Mouse (Mus musculus): ENCODE results near the gene Mical3. TPM values are rescaled to one million over a fixed set of nuclear protein-coding genes. Genes with fewer than 3 reads are reported as not detected.
A peak's percentile ranks its signal among the peaks of the same experiment; 100 is the strongest.

The Mical3 gene
- polyA plus RNA-seq, 1 experiment from 2014 or later: 17.0 TPM

DNA sequence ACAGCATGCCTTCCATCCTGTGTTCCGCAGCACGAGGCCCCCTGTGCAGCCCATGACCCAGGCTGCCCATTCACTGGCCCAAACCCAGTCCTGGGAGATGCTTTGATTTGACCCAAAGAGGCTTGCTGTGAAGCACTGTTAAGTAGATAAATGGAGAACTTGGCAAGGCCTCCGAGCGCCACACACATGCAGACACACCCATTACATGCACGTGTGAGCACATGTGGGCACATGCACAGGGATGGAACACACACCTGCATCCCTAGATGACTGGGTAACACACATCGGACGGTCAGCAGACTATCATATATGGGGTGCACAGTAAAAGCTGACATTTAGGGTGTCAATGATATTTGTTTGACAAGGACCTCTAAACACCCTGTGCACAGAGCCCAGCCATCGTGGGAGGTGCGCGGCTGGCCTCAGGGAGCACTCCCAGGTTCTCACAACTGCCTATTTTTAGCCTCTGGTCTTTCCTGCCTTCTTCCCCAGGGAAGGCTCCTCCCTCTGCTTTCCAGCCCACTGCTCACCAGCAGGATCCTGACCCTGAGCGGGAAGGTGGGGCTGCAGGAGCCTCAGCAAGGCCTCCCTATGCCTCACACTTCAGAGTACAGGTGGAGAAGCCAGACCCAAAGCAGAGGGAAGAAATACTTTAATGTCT is 63.2 kb downstream of the Mical3 start:
- H3K27ac ChIP-seq (replicated peaks; ENCODE audit: low read depth, low read length): no peak overlapping the region

DNA sequence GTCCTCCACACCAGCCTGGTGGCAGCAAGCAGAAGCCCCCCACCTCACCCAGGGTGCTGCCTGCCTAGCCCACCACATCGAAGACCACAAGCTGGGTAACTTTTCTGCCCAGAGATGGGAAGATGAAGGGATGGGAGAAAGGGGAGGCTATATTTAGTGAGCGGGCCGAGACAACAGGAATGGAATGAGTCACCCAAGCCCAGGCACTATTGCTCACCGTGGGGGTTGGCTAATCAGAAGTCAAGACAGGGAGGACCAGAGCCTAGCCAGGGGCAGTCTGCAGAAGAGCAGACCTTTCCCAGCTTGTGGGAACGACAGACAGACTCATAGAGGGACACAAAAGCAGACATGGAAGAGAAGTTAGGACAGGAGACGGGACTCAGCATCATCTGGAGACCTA is 64.0 kb downstream of the Mical3 start:
- no peaks in the 10 kb centered on the region for H3K9me3 ChIP-seq (ENCODE audit: control insufficient read depth, low read length)
- H3K4me3 ChIP-seq (ENCODE audit: low read depth, low read length): no peak overlapping the region
- H3K27me3 ChIP-seq (replicated peaks; ENCODE audit: control insufficient read depth, insufficient read depth, low read length): no peaks in the 10 kb centered on the region
- H3K9ac ChIP-seq (ENCODE audit: low read depth, low read length): peak overlapping the region; percentile 11; the same call in 1 of the 2 replicates
- ATAC-seq (ENCODE audit: low read depth) (no peak), DNase-seq (ENCODE audit: low spot score) (no peak)
- H3K4me1 ChIP-seq (ENCODE audit: control insufficient read depth, insufficient read depth, low read length): peaks cover 20% of the 10 kb centered on the region
- no peaks in the 10 kb centered on the region for H3K36me3 ChIP-seq (ENCODE audit: control insufficient read depth, insufficient read depth, low read length)
- no peak overlapping the region for H3K4me2 ChIP-seq (ENCODE audit: low read depth, low read length)
- H3K27ac ChIP-seq (replicated peaks; ENCODE audit: low read depth, low read length): no peak overlapping the region
- 59% methylated on average over 6 of the region's 6 CpGs for WGBS

More for the DNA sequence above, 63.2 kb downstream of the Mical3 start:
- no peak overlapping the region for H3K4me3 ChIP-seq (ENCODE audit: low read depth, low read length)
- no peaks in the 10 kb centered on the region for H3K36me3 ChIP-seq (ENCODE audit: control insufficient read depth, insufficient read depth, low read length)
- peaks cover 20% of the 10 kb centered on the region for H3K4me1 ChIP-seq (ENCODE audit: control insufficient read depth, insufficient read depth, low read length)
- WGBS: 59% methylated on average over 11 of the region's 11 CpGs
- no peak for DNase-seq (ENCODE audit: low spot score)
- no peaks in the 10 kb centered on the region for H3K9me3 ChIP-seq (ENCODE audit: control insufficient read depth, low read length)
- H3K27me3 ChIP-seq (replicated peaks; ENCODE audit: control insufficient read depth, insufficient read depth, low read length): no peaks in the 10 kb centered on the region
- no peak overlapping the region for H3K4me2 ChIP-seq (ENCODE audit: low read depth, low read length)
- ATAC-seq (ENCODE audit: low read depth): no peak
- H3K9ac ChIP-seq (ENCODE audit: low read depth, low read length): no peak overlapping the region

DNA sequence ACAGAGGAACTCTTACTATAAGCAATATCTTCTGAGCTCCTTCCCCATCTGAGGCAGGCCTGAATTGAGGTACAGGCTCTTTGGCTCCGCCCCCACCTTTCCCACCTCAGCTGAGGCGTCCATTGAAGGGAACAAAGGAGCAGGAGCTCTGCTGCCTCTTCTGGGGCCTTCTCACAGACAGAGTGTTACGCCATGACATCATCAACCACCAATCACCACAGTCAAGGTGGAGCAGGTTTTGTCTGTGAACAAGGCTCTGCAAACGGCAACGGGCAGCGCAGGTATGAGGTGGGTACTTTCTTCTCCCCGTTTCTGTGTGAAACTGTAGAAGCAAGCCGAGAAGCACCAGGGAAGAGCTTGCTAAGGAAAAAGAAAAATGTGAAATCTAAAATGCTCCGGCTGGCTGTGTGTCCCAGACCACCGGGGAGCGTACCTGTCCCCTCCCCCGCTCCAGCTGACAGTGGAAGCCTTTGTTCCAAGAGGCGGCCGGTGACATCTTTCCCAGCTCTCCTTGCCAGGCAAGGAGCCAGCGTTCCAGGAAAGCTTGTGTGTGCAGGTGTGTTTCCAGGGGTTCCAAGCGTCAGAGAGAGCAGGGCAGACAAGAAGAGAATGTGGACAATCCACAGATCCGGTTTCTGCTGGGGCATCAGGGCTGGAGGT is 66.3 kb downstream of the Mical3 start:
- 32% methylated on average over 17 of the region's 17 CpGs for WGBS
- H3K4me1 ChIP-seq (ENCODE audit: control insufficient read depth, insufficient read depth, low read length): peaks cover 20% of the 10 kb centered on the region
- no peaks in the 10 kb centered on the region for H3K27me3 ChIP-seq (replicated peaks; ENCODE audit: control insufficient read depth, insufficient read depth, low read length)
- peak overlapping the region; percentile 72 for H3K27ac ChIP-seq (replicated peaks; ENCODE audit: low read depth, low read length)
- H3K9me3 ChIP-seq (ENCODE audit: control insufficient read depth, low read length): no peaks in the 10 kb centered on the region
- peak overlapping the region; percentile 45 for H3K4me2 ChIP-seq (ENCODE audit: low read depth, low read length)
- DNase-seq (ENCODE audit: low spot score): peak; percentile 91
- H3K4me3 ChIP-seq (ENCODE audit: low read depth, low read length): peak overlapping the region; percentile 24
- peak overlapping the region; percentile 57 for H3K9ac ChIP-seq (ENCODE audit: low read depth, low read length)
- ATAC-seq (ENCODE audit: low read depth): peak; percentile 93
- no peaks in the 10 kb centered on the region for H3K36me3 ChIP-seq (ENCODE audit: control insufficient read depth, insufficient read depth, low read length)

DNA sequence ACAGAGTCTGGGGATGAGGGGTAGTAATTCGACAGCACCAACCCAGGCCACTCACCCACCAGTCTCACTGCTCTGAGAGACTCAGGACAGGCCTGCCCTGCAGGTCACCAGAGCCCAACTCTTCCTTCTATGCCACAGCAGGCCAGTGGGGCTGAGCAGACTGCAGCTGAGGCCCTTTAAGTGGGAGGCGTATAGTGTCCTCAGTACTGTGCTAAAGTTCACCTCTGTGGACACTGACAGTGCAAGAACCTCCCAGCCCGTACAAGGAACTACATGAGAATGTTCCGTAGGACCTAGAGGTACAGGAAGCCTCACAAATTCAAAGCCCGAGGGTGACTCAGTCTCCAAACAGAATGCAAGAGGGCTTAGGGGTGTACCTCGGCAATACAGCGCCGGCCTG is 67.0 kb downstream of the Mical3 start:
- H3K4me1 ChIP-seq (ENCODE audit: control insufficient read depth, insufficient read depth, low read length): peaks cover 17% of the 10 kb centered on the region
- H3K36me3 ChIP-seq (ENCODE audit: control insufficient read depth, insufficient read depth, low read length): no peaks in the 10 kb centered on the region
- H3K27me3 ChIP-seq (replicated peaks; ENCODE audit: control insufficient read depth, insufficient read depth, low read length): no peaks in the 10 kb centered on the region
- no peak for ATAC-seq (ENCODE audit: low read depth)
- H3K27ac ChIP-seq (replicated peaks; ENCODE audit: low read depth, low read length): peak overlapping the region; percentile 72
- no peak for DNase-seq (ENCODE audit: low spot score)
- H3K9me3 ChIP-seq (ENCODE audit: control insufficient read depth, low read length): no peaks in the 10 kb centered on the region
- WGBS: 79% methylated on average over 8 of the region's 8 CpGs
- 0 out of 2 replicates have a peak overlapping the region, but pooled peaks have one; percentile 1 for H3K9ac ChIP-seq (ENCODE audit: low read depth, low read length)
- peak overlapping the region; percentile 45; the same call in 1 of the 2 replicates for H3K4me2 ChIP-seq (ENCODE audit: low read depth, low read length)
- H3K4me3 ChIP-seq (ENCODE audit: low read depth, low read length): no peak overlapping the region

DNA sequence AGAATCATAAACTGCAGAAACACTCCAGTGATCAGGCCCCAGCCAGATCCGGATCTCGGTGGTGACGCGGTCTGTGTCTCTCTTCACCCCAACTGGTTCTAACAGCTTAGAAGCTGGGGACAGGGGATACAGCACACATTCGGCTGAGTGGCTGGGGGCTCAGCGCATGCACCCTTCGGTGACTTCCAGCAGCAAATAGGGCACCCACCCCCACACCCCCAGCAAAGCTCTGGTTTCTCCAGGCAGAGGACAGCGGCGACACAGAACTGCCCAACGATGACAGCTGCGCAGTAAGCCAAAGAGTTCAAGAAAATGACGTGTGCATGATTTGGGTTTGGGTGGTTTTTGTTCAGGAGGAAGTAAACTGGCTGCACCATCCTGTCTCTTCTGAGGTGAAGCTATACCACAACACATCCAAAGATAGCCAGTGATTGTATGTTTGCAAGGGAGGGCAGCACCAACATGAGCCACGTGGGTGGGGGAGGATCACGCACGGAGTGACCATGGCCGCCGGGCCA is 67.8 kb downstream of the Mical3 start:
- no peak for ATAC-seq (ENCODE audit: low read depth)
- no peaks in the 10 kb centered on the region for H3K36me3 ChIP-seq (ENCODE audit: control insufficient read depth, insufficient read depth, low read length)
- WGBS: 91% methylated on average over 17 of the region's 17 CpGs
- DNase-seq (ENCODE audit: low spot score): no peak
- H3K27ac ChIP-seq (replicated peaks; ENCODE audit: low read depth, low read length): no peak overlapping the region
- no peak overlapping the region for H3K4me3 ChIP-seq (ENCODE audit: low read depth, low read length)
- H3K9me3 ChIP-seq (ENCODE audit: control insufficient read depth, low read length): no peaks in the 10 kb centered on the region
- H3K9ac ChIP-seq (ENCODE audit: low read depth, low read length): no peak overlapping the region
- H3K4me2 ChIP-seq (ENCODE audit: low read depth, low read length): no peak overlapping the region
- peaks cover 15% of the 10 kb centered on the region for H3K4me1 ChIP-seq (ENCODE audit: control insufficient read depth, insufficient read depth, low read length)
- H3K27me3 ChIP-seq (replicated peaks; ENCODE audit: control insufficient read depth, insufficient read depth, low read length): no peaks in the 10 kb centered on the region

DNA sequence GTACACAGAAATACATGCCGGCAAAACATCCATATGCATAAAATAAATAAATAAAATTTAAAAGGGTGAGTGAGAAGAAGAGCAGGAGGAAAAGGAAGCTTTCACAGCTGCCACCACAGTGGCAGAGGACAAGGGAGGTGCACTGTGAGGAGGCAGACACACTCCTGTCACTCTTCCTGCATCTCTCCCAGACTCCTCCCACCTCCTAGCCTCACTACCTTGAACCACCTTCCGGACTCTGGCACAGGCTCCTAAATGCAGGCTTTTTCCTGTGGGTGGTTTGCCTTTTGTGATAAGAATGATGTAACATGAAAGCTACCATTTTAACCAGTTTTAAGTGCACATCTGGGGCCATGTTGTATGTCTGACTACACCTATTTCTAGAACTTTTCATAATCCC is 72.8 kb downstream of the Mical3 start:
- no peaks in the 10 kb centered on the region for H3K27me3 ChIP-seq (replicated peaks; ENCODE audit: control insufficient read depth, insufficient read depth, low read length)
- no peak overlapping the region for H3K4me3 ChIP-seq (ENCODE audit: low read depth, low read length)
- H3K4me1 ChIP-seq (ENCODE audit: control insufficient read depth, insufficient read depth, low read length): peaks cover 12% of the 10 kb centered on the region
- 94% methylated on average over 2 of the region's 2 CpGs for whole genome bisulfite sequencing
- H3K9me3 ChIP-seq (ENCODE audit: control insufficient read depth, low read length): no peaks in the 10 kb centered on the region
- H3K36me3 ChIP-seq (ENCODE audit: control insufficient read depth, insufficient read depth, low read length): no peaks in the 10 kb centered on the region
- H3K27ac ChIP-seq (replicated peaks; ENCODE audit: low read depth, low read length): no peak overlapping the region
- ATAC-seq (ENCODE audit: low read depth) (no peak), DNase-seq (ENCODE audit: low spot score) (no peak)
- no peak overlapping the region for H3K4me2 ChIP-seq (ENCODE audit: low read depth, low read length)
- no peak overlapping the region for H3K9ac ChIP-seq (ENCODE audit: low read depth, low read length)

DNA sequence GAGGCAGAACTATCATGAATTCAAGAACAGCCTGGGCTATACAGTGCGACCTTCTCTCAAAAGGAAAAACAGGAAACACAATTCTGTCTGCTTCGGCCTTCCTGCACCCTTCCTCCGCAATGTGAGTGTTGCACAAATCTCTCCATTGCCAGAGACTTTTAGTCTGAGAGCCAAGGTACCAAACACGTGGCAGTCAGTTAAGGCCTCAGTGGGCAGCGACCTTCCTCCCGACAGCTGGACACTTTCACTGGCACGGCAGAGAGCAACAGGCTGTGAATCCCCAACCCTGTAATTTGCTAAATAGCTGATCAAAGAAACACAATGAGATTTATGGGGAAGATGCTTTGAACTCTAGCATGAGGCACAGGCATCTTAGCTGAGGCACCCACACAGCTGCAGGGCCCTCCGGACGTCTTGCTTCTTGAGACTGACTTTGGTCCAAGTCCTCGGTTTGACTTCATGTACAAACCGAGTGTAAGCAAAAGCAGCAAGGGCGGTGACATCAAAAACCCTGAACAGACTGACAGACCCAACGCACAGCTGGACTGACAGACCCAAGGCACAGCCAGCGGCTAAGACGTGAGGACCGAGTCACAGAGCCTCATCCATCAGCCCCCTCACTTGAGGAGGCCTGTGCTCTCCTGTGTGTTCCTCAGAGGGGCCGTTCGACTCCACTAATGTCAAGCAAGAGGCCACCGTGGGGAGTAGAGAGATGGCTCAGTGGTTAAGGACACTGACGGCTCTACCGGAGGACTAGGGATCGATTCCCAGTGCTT is 73.4 kb downstream of the Mical3 start:
- Histone ChIP-seq H3K4me3 (ENCODE audit: low read depth, low read length) (no peak overlapping the region), H3K9ac (ENCODE audit: low read depth, low read length) (no peak overlapping the region), H3K36me3 (ENCODE audit: control insufficient read depth, insufficient read depth, low read length) (no peaks in the 10 kb centered on the region), H3K4me1 (ENCODE audit: control insufficient read depth, insufficient read depth, low read length) (peaks cover 12% of the 10 kb centered on the region), H3K27me3 (replicated peaks; ENCODE audit: control insufficient read depth, insufficient read depth, low read length) (no peaks in the 10 kb centered on the region), H3K4me2 (ENCODE audit: low read depth, low read length) (no peak overlapping the region), H3K9me3 (ENCODE audit: control insufficient read depth, low read length) (no peaks in the 10 kb centered on the region), H3K27ac (replicated peaks; ENCODE audit: low read depth, low read length) (no peak overlapping the region)
- no peak for ATAC-seq (ENCODE audit: low read depth)
- DNase-seq (ENCODE audit: low spot score): no peak
- 74% methylated on average over 22 of the region's 22 CpGs for WGBS

DNA sequence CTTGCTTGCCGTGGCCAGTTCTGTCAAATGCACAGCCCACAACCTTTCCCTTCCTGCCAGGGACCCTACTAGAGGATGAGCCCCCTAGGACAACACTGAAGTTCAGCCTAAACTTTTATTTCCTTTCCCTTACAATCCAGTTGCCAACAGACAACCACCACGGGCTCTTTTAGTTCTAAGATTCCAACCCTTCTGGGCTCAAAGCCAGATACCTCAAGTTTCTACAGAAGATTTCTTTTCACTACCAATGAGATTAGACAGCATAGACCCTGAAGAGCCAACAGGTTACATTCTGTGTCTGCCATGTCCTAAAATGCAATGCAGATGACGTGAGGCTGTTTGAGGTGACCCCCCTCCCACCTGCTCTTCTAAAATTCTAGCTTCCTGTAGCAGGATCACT is 75.3 kb downstream of the Mical3 start:
- peak; percentile 90 for DNase-seq (ENCODE audit: low spot score)
- Histone ChIP-seq H3K27ac (replicated peaks; ENCODE audit: low read depth, low read length) (no peak overlapping the region), H3K4me2 (ENCODE audit: low read depth, low read length) (no peak overlapping the region), H3K9me3 (ENCODE audit: control insufficient read depth, low read length) (no peaks in the 10 kb centered on the region), H3K4me3 (ENCODE audit: low read depth, low read length) (no peak overlapping the region), H3K27me3 (replicated peaks; ENCODE audit: control insufficient read depth, insufficient read depth, low read length) (no peaks in the 10 kb centered on the region), H3K4me1 (ENCODE audit: control insufficient read depth, insufficient read depth, low read length) (peaks cover 12% of the 10 kb centered on the region), H3K9ac (ENCODE audit: low read depth, low read length) (no peak overlapping the region), H3K36me3 (ENCODE audit: control insufficient read depth, insufficient read depth, low read length) (no peaks in the 10 kb centered on the region)
- 0 out of 2 replicates have a peak, but pooled peaks have one; percentile 27 for ATAC-seq (ENCODE audit: low read depth)
- 35% methylated on average over 3 of the region's 3 CpGs for WGBS

Measured in embryonic facial prominence, embryonic 14.5 days (tissue).